Mouse (Mus musculus) megakaryocyte-erythroid progenitor cell, adult 5 weeks (primary cell): ENCODE results near the gene Capza3. TPM values are rescaled to one million over a fixed set of nuclear protein-coding genes. Genes with fewer than 3 reads are reported as not detected.

Experiments used
- polyA plus RNA-seq: library from polyadenylated mRNA; stranded (reverse); fragments of >175 nt; gene quantifications from 2 replicates; pipeline ENCODE4 v1.2.3, GENCODE M21; 2012

The Capza3 gene
- not detected in 2 replicates for polyA plus RNA-seq

DNA sequence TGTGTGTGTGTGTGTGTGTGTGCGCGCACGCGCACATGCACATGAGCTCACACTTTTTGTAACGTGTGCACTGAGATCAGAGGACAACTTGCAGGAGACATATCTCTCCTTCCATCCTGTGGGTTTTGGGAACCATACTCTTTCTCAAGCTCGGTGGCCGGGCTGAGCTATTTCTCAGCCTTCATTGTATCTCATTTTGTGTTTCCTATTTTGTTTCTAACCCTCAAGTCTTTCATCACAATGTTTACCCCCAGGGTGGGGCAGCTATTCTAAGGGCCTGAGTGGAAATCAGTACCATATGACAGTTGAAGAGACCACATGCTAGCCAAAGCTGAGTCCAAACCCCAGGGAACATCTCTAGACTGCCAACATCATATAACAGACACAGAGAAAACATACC, at the start of gene Capza3:
Gene Capza3, plus strand, starts transcription at position 301 of the 400 bp plus-strand sequence.

DNA sequence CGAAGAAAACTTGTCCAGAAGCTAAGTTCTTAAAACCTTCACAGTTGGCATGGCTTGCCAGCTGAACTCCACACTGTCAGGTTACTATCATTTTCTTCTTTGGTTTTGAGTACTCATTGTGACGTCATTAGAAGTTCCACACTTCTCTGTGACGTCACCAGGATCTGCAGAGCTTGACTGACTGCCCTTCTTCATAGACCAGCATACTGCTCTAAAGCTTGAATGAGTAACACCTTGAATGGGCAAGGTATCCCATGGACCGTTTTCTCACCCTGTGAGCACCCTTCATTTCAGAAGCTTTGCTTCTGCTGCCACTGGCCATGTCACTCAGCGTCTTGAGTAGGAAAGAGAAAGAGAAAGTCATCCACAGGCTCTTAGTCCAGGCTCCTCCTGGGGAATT, 305 bp downstream of the Capza3 start, which contains the start of gene Plcz1:
Gene Plcz1, minus strand, starts transcription at position 101 of the 400 bp plus-strand sequence.

Other genes starting within 250 kb of the Capza3 start
- not detected in 2 replicates for gene Plcz1, start 205 bp downstream of the Capza3 start, polyA plus RNA-seq